Mouse (Mus musculus) brain, embryonic 14.5 days (tissue): ENCODE measurements around the gene Hcar1.

Experiments
- CTCF ChIP-seq: fragments of 200-500 bp; IDR thresholded peaks from 2 replicates; pipeline ENCODE4 v1.5.1; 2012; ENCODE audit warnings: inconsistent platforms, mild to moderate bottlenecking, moderate library complexity, borderline replicate concordance; ENCODE audit not compliant: insufficient read depth, insufficient read length; ENCODE audit errors: extremely low read depth
- POLR2A ChIP-seq: fragments of 200-500 bp; IDR thresholded peaks from 2 replicates; pipeline ENCODE4 v1.6.1; 2012; ENCODE audit warnings: mild to moderate bottlenecking, inconsistent platforms, borderline replicate concordance; ENCODE audit not compliant: poor library complexity, insufficient read depth, insufficient read length, severe bottlenecking; ENCODE audit errors: extremely low read depth

- TF ChIP-seq CTCF (no peak), POLR2A (no peak)
Measured at GRCm38 (mm10) chr5:123880778-123881177, 958 bp upstream of the Hcar1 start.
